Mouse (Mus musculus): Measurements from ENCODE around the gene D130043K22Rik. TPM values are rescaled to one million over a fixed set of nuclear protein-coding genes. Genes with fewer than 3 reads are reported as not detected.

The D130043K22Rik gene
- polyA plus RNA-seq, 1 experiment from 2014 or later: 0.11 TPM

- Histone ChIP-seq H3K4me2 (ENCODE audit: low read depth, severe bottlenecking) (peak overlapping the region; percentile 85), H3K36me3 (ENCODE audit: control insufficient read depth, insufficient read depth, low read length) (no peaks in the 10 kb centered on the region), H3K9me3 (ENCODE audit: control insufficient read depth, low read length) (no peaks in the 10 kb centered on the region), H3K4me3 (ENCODE audit: low read depth, low read length) (peak overlapping the region; percentile 82), H3K27me3 (ENCODE audit: control insufficient read depth, insufficient read depth, low read length) (no peaks in the 10 kb centered on the region), H3K9ac (ENCODE audit: low read length) (peak overlapping the region; percentile 94), H3K27ac (replicated peaks; ENCODE audit: low read depth, low read length) (no peak overlapping the region), H3K4me1 (ENCODE audit: control insufficient read depth, insufficient read depth, low read length) (no peaks in the 10 kb centered on the region)
- 20% methylated on average over 12 of the region's 12 CpGs for WGBS
- ATAC-seq (ENCODE audit: insufficient number of reproducible peaks, low FRiP score, low TSS enrichment, low read depth) (peak; percentile 40; the same call in 1 of the 2 replicates), DNase-seq (ENCODE audit: low spot score) (no peak)
These were observed 92.9 kb downstream of the D130043K22Rik start for GRCm38 (mm10) chr13:24937839-24938166.

DNA sequence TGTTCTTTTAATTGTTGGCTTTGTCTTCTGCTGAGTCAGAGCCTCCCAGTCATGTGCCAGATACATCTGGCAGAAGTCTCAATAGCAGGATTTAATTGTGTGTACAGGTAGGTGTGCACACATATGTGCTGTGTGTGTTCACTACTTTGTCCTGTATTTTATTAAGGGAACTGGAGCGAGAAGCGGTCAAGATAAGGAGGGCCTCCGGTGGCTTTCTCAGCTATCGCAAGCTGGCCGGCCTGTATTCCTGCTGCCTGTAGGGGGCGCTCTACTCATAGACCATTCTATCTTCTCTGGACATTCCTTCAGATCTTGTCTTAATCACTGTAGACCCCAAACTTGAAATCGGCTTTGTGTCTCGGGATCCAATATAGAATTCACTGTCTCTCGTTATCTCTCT lies 93.7 kb downstream of the D130043K22Rik start:
- Histone ChIP-seq H3K27ac (replicated peaks; ENCODE audit: low read depth, low read length) (no peak overlapping the region), H3K4me3 (ENCODE audit: low read depth, low read length) (no peak overlapping the region), H3K9ac (ENCODE audit: low read length) (no peak overlapping the region), H3K4me1 (ENCODE audit: control insufficient read depth, insufficient read depth, low read length) (no peaks in the 10 kb centered on the region), H3K9me3 (ENCODE audit: control insufficient read depth, low read length) (no peaks in the 10 kb centered on the region), H3K4me2 (ENCODE audit: low read depth, severe bottlenecking) (no peak overlapping the region), H3K27me3 (ENCODE audit: control insufficient read depth, insufficient read depth, low read length) (no peaks in the 10 kb centered on the region), H3K36me3 (ENCODE audit: control insufficient read depth, insufficient read depth, low read length) (no peaks in the 10 kb centered on the region)
- DNase-seq (ENCODE audit: low spot score): peak; percentile 76
- ATAC-seq (ENCODE audit: insufficient number of reproducible peaks, low FRiP score, low TSS enrichment, low read depth): no peak
- 31% methylated on average over 9 of the region's 9 CpGs for WGBS

GRCm38 (mm10) chr13:24939472-24939871 lies 94.5 kb downstream of the D130043K22Rik start:
- Histone ChIP-seq H3K9ac (ENCODE audit: low read length) (no peak overlapping the region), H3K27ac (replicated peaks; ENCODE audit: low read depth, low read length) (no peak overlapping the region), H3K4me2 (ENCODE audit: low read depth, severe bottlenecking) (no peak overlapping the region), H3K9me3 (ENCODE audit: control insufficient read depth, low read length) (no peaks in the 10 kb centered on the region), H3K4me1 (ENCODE audit: control insufficient read depth, insufficient read depth, low read length) (no peaks in the 10 kb centered on the region), H3K4me3 (ENCODE audit: low read depth, low read length) (no peak overlapping the region), H3K36me3 (ENCODE audit: control insufficient read depth, insufficient read depth, low read length) (no peaks in the 10 kb centered on the region), H3K27me3 (ENCODE audit: control insufficient read depth, insufficient read depth, low read length) (no peaks in the 10 kb centered on the region)
- ATAC-seq (ENCODE audit: insufficient number of reproducible peaks, low FRiP score, low TSS enrichment, low read depth) (no peak), DNase-seq (ENCODE audit: low spot score) (no peak)
- 87% methylated on average over 9 of the region's 9 CpGs for WGBS

GRCm38 (mm10) chr13:24942512-24943282 lies 97.8 kb downstream of the D130043K22Rik start, which contains the start of gene Gpld1:
Gpld1 (plus strand) TSS chr13:24943152.
- Histone ChIP-seq H3K27me3 (ENCODE audit: control insufficient read depth, insufficient read depth, low read length) (no peaks in the 10 kb centered on the region), H3K4me1 (ENCODE audit: control insufficient read depth, insufficient read depth, low read length) (no peaks in the 10 kb centered on the region), H3K27ac (replicated peaks; ENCODE audit: low read depth, low read length) (no peak within 1 kb of the TSS), H3K36me3 (ENCODE audit: control insufficient read depth, insufficient read depth, low read length) (no peaks in the 10 kb centered on the region), H3K9ac (ENCODE audit: low read length) (no peak within 1 kb of the TSS), H3K4me2 (ENCODE audit: low read depth, severe bottlenecking) (no peak within 1 kb of the TSS), H3K4me3 (ENCODE audit: low read depth, low read length) (no peak within 1 kb of the TSS), H3K9me3 (ENCODE audit: control insufficient read depth, low read length) (no peaks in the 10 kb centered on the region)
- ATAC-seq (ENCODE audit: insufficient number of reproducible peaks, low FRiP score, low TSS enrichment, low read depth): no peak
- 73% methylated on average over 17 of the region's 17 CpGs for WGBS
- DNase-seq (ENCODE audit: low spot score): no peak

GRCm38 (mm10) chr13:24943303-24943702 lies 98.4 kb downstream of the D130043K22Rik start:
- DNase-seq (ENCODE audit: low spot score): no peak
- Histone ChIP-seq H3K36me3 (ENCODE audit: control insufficient read depth, insufficient read depth, low read length) (no peaks in the 10 kb centered on the region), H3K4me3 (ENCODE audit: low read depth, low read length) (no peak overlapping the region), H3K4me2 (ENCODE audit: low read depth, severe bottlenecking) (no peak overlapping the region), H3K9me3 (ENCODE audit: control insufficient read depth, low read length) (no peaks in the 10 kb centered on the region), H3K27ac (replicated peaks; ENCODE audit: low read depth, low read length) (no peak overlapping the region), H3K27me3 (ENCODE audit: control insufficient read depth, insufficient read depth, low read length) (no peaks in the 10 kb centered on the region), H3K4me1 (ENCODE audit: control insufficient read depth, insufficient read depth, low read length) (no peaks in the 10 kb centered on the region), H3K9ac (ENCODE audit: low read length) (no peak overlapping the region)
- 88% methylated on average over 8 of the region's 8 CpGs for WGBS
- no peak for ATAC-seq (ENCODE audit: insufficient number of reproducible peaks, low FRiP score, low TSS enrichment, low read depth)

DNA sequence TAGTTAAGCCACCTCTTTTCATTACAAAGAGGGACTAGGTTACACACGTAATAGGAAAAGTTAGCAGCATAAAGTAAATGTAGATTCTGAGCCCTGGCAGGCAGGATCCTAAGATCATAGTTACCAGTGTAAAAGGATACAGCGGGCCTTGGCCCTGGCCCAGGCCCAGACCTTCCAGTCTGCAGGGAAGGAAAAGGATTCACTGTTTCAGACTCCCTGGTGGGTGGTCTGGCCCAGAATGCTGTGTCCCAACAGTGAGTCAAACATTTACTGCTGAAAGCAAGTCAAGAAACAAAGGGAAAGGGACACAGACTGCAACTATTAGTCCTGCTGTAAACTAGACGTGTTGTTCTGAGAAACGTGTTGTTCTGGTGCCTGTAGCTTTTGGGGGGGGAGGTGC lies 100.6 kb downstream of the D130043K22Rik start:
- H3K27ac ChIP-seq (replicated peaks; ENCODE audit: low read depth, low read length): no peak overlapping the region
- no peaks in the 10 kb centered on the region for H3K27me3 ChIP-seq (ENCODE audit: control insufficient read depth, insufficient read depth, low read length)
- H3K4me2 ChIP-seq (ENCODE audit: low read depth, severe bottlenecking): no peak overlapping the region
- H3K36me3 ChIP-seq (ENCODE audit: control insufficient read depth, insufficient read depth, low read length): no peaks in the 10 kb centered on the region
- DNase-seq (ENCODE audit: low spot score) (peak; percentile 38), ATAC-seq (ENCODE audit: insufficient number of reproducible peaks, low FRiP score, low TSS enrichment, low read depth) (no peak)
- H3K9ac ChIP-seq (ENCODE audit: low read length): no peak overlapping the region
- H3K4me1 ChIP-seq (ENCODE audit: control insufficient read depth, insufficient read depth, low read length): no peaks in the 10 kb centered on the region
- no peak overlapping the region for H3K4me3 ChIP-seq (ENCODE audit: low read depth, low read length)
- 34% methylated on average over 4 of the region's 4 CpGs for WGBS
- H3K9me3 ChIP-seq (ENCODE audit: control insufficient read depth, low read length): no peaks in the 10 kb centered on the region

GRCm38 (mm10) chr13:24947158-24947557 lies 102.2 kb downstream of the D130043K22Rik start:
- 83% methylated on average over 5 of the region's 5 CpGs for WGBS
- Histone ChIP-seq H3K27ac (replicated peaks; ENCODE audit: low read depth, low read length) (no peak overlapping the region), H3K4me1 (ENCODE audit: control insufficient read depth, insufficient read depth, low read length) (no peaks in the 10 kb centered on the region), H3K4me3 (ENCODE audit: low read depth, low read length) (no peak overlapping the region), H3K4me2 (ENCODE audit: low read depth, severe bottlenecking) (no peak overlapping the region), H3K36me3 (ENCODE audit: control insufficient read depth, insufficient read depth, low read length) (no peaks in the 10 kb centered on the region), H3K27me3 (ENCODE audit: control insufficient read depth, insufficient read depth, low read length) (no peaks in the 10 kb centered on the region), H3K9me3 (ENCODE audit: control insufficient read depth, low read length) (no peaks in the 10 kb centered on the region), H3K9ac (ENCODE audit: low read length) (no peak overlapping the region)
- DNase-seq (ENCODE audit: low spot score) (no peak), ATAC-seq (ENCODE audit: insufficient number of reproducible peaks, low FRiP score, low TSS enrichment, low read depth) (no peak)

DNA sequence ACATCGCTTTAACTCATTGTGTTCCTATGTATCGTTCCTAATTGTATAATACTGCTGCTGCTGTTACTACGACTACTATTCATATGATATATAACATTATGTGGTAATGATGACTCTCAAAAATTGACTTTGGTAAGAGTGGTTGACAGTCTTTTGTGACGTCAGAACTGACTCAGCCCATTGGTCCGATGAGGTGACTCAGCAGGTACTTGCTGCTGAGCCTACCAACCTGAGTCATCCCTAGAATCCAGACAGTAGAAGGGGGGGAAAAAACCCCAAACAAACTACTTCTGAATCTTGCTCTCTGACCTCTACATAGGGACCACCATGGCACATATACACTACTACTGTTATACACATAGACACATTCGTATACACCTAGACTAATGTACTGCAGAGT lies 103.9 kb downstream of the D130043K22Rik start:
- whole genome bisulfite sequencing: 90% methylated on average over 6 of the region's 6 CpGs
- Histone ChIP-seq H3K27ac (replicated peaks; ENCODE audit: low read depth, low read length) (no peak overlapping the region), H3K4me1 (ENCODE audit: control insufficient read depth, insufficient read depth, low read length) (no peaks in the 10 kb centered on the region), H3K4me3 (ENCODE audit: low read depth, low read length) (no peak overlapping the region), H3K27me3 (ENCODE audit: control insufficient read depth, insufficient read depth, low read length) (no peaks in the 10 kb centered on the region), H3K9me3 (ENCODE audit: control insufficient read depth, low read length) (no peaks in the 10 kb centered on the region), H3K4me2 (ENCODE audit: low read depth, severe bottlenecking) (no peak overlapping the region), H3K36me3 (ENCODE audit: control insufficient read depth, insufficient read depth, low read length) (no peaks in the 10 kb centered on the region), H3K9ac (ENCODE audit: low read length) (no peak overlapping the region)
- no peak for ATAC-seq (ENCODE audit: insufficient number of reproducible peaks, low FRiP score, low TSS enrichment, low read depth)
- no peak for DNase-seq (ENCODE audit: low spot score)
